Mouse (Mus musculus) lung, embryonic 15.5 days (tissue): Measurements from ENCODE around the gene Tcf12. TPM values are rescaled to one million over a fixed set of nuclear protein-coding genes. Genes with fewer than 3 reads are reported as not detected.

Experiments used
- ATAC-seq: fragments of 200-750 bp; cut with Nextera tagmentation; 2 replicates; pipeline ENCODE4 v1.8.0; 2017; ENCODE audit warnings: moderate number of reproducible peaks, borderline replicate concordance; ENCODE audit not compliant: low FRiP score, low TSS enrichment; ENCODE audit errors: extremely low read depth
- H3K27ac ChIP-seq: fragments of 300-500 bp; sonication (generic); 2 replicates; pipeline ENCODE4 v1.5.1; 2015; ENCODE audit warnings: moderate library complexity, mild to moderate bottlenecking, inconsistent platforms
- H3K27me3 ChIP-seq: fragments of 300-500 bp; sonication (generic); 2 replicates; pipeline ENCODE4 v1.6.1; 2015; ENCODE audit warnings: inconsistent platforms
- H3K36me3 ChIP-seq: fragments of 300-500 bp; sonication (generic); 2 replicates; pipeline ENCODE4 v1.6.1; 2015; ENCODE audit warnings: inconsistent platforms
- H3K4me1 ChIP-seq: fragments of 300-500 bp; sonication (generic); 2 replicates; pipeline ENCODE4 v1.6.1; 2015; ENCODE audit warnings: inconsistent platforms
- H3K4me2 ChIP-seq: fragments of 300-500 bp; sonication (generic); 2 replicates; pipeline ENCODE4 v1.6.1; 2015; ENCODE audit warnings: inconsistent platforms, mild to moderate bottlenecking, moderate library complexity
- H3K4me3 ChIP-seq: fragments of 300-500 bp; sonication (generic); 2 replicates; pipeline ENCODE4 v1.5.1; 2015; ENCODE audit warnings: mild to moderate bottlenecking, inconsistent platforms
- H3K9ac ChIP-seq: fragments of 300-500 bp; sonication (generic); 2 replicates; pipeline ENCODE4 v1.6.1; 2015; ENCODE audit warnings: inconsistent platforms
- H3K9me3 ChIP-seq: fragments of 300-500 bp; sonication (generic); 2 replicates; pipeline ENCODE4 v1.6.1; 2016; ENCODE audit warnings: inconsistent platforms
- WGBS: fragments of 180-500 bp; shearing (Covaris S2); methylation state at CpG from one replicate; pipeline ENCODE4 v1.1.7; 2015; 5-methylcytosine and 5-hydroxymethylcytosine counted together
- microRNA-seq: library from miRNA; unstranded; fragments of <30 nt; microRNA quantifications from one replicate; pipeline ENCODE4, GENCODE M21; 2016
- polyA plus RNA-seq: library from polyadenylated mRNA; unstranded; fragments of >200 nt; fragmentation: Nextera tagmentation; extraction: Ambion mirVana; gene quantifications from 2 replicates; pipeline ENCODE4 v1.2.1, GENCODE M21; 2015

Tcf12 gene
- polyA plus RNA-seq, 1 experiment from 2014 or later = 75.8 TPM

DNA sequence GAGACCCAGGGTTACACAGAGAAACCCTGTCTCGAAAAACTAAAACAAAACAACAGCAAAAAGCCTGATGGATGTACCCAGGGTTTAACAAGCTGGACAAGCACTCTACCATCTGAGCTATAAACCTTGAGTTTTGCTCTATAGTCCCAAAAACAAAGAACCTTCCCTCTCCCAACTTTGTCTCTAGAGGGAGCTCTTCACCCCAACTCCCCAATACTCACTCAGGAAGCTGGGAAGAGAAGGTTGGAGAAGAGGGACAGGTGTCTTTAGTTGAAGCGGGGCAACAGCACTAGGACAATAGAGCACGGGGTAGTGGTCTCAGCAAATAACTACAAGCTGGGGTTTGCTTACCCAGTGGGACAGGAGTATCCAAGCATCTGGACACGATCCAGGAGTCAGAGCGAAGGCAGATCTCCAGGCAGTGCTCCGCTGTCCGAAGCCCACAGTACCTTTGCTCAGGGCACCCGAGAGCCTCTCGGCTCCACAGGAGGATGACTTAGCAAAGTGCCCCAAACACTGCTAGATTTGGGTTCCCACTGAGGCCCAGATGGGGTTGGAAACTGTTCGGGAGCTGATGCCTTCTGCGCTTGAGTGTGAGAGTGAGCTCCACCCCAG lies 302.9 kb downstream of the Tcf12 start:
- 43% methylated on average over 11 of the region's 11 CpGs for WGBS
- ATAC-seq = no peak
- Histone ChIP-seq H3K4me1 (no peaks in the 10 kb centered on the region), H3K27ac (no peak overlapping the region), H3K36me3 (no peaks in the 10 kb centered on the region), H3K9me3 (no peaks in the 10 kb centered on the region), H3K4me3 (0 out of 2 replicates have a peak overlapping the region, but pooled peaks have one; percentile 10), H3K9ac (no peak overlapping the region), H3K27me3 (no peaks in the 10 kb centered on the region), H3K4me2 (peak overlapping the region; percentile 45)

DNA sequence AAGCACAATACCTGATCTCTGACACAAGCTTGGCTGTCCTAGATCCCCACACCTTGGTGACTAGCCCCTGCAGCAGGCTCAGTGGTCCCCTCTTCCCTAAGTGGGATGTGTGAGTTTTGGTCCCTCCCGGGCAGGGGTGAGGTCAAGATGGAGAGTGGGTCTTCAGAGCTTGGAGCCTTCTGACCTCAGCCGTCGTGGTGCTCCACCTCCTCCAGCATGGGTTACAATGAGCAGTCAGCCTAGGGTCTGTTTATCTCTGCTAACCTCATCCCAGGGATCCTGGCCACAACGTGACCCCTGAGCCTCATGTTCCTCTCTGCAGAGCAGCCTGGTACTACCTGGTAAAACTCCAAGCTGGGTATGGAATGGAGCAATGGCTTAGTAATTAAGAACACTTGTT lies 303.9 kb downstream of the Tcf12 start:
- Histone ChIP-seq H3K4me1 (no peaks in the 10 kb centered on the region), H3K27me3 (no peaks in the 10 kb centered on the region), H3K4me2 (no peak overlapping the region), H3K27ac (no peak overlapping the region), H3K4me3 (no peak overlapping the region), H3K9me3 (no peaks in the 10 kb centered on the region), H3K36me3 (no peaks in the 10 kb centered on the region), H3K9ac (no peak overlapping the region)
- 37% methylated on average over 4 of the region's 4 CpGs for WGBS
- no peak for ATAC-seq

DNA sequence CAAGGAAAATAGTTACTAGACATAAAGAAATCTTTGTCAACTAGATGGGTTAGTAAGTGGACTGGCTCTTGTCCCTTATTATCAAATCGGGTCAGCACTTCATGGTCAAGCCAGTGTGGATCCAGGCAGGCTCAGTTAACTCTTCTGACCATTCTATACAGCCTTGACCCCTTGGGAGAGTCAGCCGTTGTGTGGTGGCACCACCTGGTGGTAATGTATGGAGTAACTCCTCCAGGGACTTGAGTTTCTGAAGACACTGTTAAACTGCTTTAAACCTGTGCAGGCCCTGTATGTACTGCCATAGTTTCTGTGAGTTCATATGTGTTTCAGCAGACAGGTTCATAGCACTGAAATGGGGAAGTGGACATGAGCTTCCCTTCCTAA lies 305.3 kb downstream of the Tcf12 start:
- ATAC-seq = peak; percentile 72; the same call in 1 of the 2 replicates
- Histone ChIP-seq H3K4me2 (no peak overlapping the region), H3K27ac (no peak overlapping the region), H3K4me3 (no peak overlapping the region), H3K9me3 (no peaks in the 10 kb centered on the region), H3K9ac (no peak overlapping the region), H3K4me1 (no peaks in the 10 kb centered on the region), H3K27me3 (no peaks in the 10 kb centered on the region), H3K36me3 (no peaks in the 10 kb centered on the region)
- 6% methylated on average over 2 of the region's 2 CpGs for whole genome bisulfite sequencing

DNA sequence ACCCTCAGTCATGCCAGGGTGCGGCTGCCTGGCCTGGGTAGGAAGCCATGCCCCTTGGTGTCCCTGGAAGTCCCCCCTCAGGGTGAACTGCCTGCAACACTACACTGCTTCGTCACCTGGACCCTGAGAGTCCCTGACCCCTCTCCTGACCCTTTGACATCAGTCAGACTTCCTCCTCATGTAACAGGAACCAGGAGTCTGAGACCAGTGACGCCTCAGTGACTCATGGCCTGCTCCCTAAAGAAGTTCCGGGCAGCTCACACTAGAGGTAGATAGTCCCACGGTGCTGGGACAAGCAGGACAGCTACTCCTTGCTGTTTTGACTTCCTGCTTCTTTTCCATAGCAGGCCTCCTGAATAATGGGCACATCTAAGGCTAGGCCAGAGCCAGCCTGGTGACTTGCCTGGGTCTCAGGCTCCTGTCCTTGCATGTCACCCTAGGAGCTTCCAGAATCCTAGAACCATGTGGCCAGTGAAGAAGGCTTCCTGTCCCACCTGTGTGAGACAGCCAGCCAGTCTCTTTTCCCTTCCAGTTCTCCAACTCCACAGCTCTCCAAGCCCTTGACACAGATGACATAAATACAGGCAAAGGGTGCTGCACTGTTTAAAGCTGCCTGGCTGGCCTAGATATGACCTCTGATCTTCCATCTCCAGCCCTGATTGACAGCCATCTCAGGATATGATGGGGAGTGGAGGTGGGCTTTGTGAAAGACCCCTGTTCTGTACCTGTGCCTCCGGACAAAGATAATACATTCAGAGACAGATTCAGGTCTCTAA lies 305.8 kb downstream of the Tcf12 start:
- Histone ChIP-seq H3K36me3 (no peaks in the 10 kb centered on the region), H3K4me3 (no peak overlapping the region), H3K27me3 (no peaks in the 10 kb centered on the region), H3K9ac (no peak overlapping the region), H3K4me1 (no peaks in the 10 kb centered on the region), H3K4me2 (no peak overlapping the region), H3K27ac (no peak overlapping the region), H3K9me3 (no peaks in the 10 kb centered on the region)
- 68% methylated on average over 6 of the region's 6 CpGs for WGBS
- ATAC-seq = no peak; the same call in 1 of the 2 replicates

DNA sequence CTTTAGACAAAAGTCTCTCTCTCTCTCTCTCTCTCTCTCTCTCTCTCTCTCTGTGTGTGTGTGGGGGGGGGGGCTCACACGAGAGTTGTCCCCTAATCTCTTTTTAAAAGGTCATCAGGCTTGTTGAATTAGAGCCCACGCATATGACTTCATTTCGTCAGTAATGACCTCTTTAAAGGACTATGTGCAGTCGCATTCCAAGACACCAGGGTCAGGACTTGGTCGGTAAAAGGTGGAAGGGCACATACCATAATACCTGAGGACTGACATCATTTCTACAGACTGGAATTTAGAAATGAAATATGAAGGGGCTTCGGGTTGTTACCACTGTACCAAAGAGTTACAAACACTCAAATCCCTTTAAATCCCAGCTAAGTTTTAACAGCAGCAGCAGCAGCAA lies 307.6 kb downstream of the Tcf12 start:
- 22% methylated on average over 6 of the region's 6 CpGs for WGBS
- no peak overlapping the region for H3K9ac ChIP-seq

DNA sequence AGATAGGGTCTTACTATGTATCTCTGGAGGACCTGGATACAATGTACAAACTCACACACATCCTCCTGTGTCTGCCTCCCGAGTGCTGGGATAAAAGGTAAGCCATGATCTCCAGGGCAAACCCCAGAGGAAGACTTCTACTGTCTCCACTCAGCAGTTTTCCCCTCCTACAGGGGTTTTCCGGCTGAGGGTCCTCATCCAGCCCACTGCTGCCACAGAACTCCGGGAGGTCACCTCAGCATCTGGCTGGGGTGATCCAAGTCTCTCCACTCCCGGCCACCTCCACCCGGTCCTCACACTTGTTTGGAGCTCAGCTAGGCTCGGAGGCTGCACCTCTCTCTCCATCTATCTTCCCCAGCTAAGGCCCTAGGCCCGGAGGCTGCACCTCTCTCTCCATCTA lies 308.4 kb downstream of the Tcf12 start:
- H3K27ac ChIP-seq = no peak overlapping the region
- H3K4me2 ChIP-seq = no peak overlapping the region
- H3K9ac ChIP-seq = no peak overlapping the region
- H3K27me3 ChIP-seq = no peaks in the 10 kb centered on the region
- H3K36me3 ChIP-seq = no peaks in the 10 kb centered on the region
- H3K4me1 ChIP-seq = no peaks in the 10 kb centered on the region
- ATAC-seq = no peak
- no peaks in the 10 kb centered on the region for H3K9me3 ChIP-seq
- 41% methylated on average over 7 of the region's 7 CpGs for WGBS
- H3K4me3 ChIP-seq = no peak overlapping the region

More for the DNA sequence above, 307.6 kb downstream of the Tcf12 start:
- Histone ChIP-seq H3K27ac (no peak overlapping the region), H3K4me2 (no peak overlapping the region), H3K27me3 (no peaks in the 10 kb centered on the region), H3K9me3 (no peaks in the 10 kb centered on the region), H3K4me3 (no peak overlapping the region), H3K36me3 (no peaks in the 10 kb centered on the region), H3K4me1 (no peaks in the 10 kb centered on the region)
- ATAC-seq = no peak

DNA sequence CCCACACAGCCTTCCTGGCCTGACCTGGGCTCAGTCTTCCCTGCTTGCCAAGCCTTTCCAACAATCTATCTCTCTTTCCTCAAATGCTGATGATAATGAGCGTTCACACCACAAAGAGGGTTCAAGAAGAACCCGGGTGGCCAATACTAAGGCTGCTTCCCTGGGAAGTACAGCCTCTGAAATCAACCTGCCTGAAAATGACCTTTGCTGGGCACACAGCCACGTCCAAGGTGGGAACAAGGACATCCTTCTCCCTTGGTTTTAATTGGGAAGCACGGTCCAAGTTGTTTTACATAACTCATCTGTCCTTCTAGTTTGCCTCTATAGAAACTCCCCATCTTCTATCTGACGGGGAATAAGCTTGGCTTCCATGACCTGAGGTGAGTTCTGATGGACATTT lies 312.1 kb downstream of the Tcf12 start:
- no peak overlapping the region for H3K4me2 ChIP-seq
- H3K36me3 ChIP-seq = no peaks in the 10 kb centered on the region
- no peaks in the 10 kb centered on the region for H3K9me3 ChIP-seq
- ATAC-seq = no peak
- no peak overlapping the region for H3K4me3 ChIP-seq
- H3K9ac ChIP-seq = no peak overlapping the region
- 73% methylated on average over 5 of the region's 5 CpGs for WGBS
- H3K4me1 ChIP-seq = no peaks in the 10 kb centered on the region
- no peaks in the 10 kb centered on the region for H3K27me3 ChIP-seq
- H3K27ac ChIP-seq = no peak overlapping the region

DNA sequence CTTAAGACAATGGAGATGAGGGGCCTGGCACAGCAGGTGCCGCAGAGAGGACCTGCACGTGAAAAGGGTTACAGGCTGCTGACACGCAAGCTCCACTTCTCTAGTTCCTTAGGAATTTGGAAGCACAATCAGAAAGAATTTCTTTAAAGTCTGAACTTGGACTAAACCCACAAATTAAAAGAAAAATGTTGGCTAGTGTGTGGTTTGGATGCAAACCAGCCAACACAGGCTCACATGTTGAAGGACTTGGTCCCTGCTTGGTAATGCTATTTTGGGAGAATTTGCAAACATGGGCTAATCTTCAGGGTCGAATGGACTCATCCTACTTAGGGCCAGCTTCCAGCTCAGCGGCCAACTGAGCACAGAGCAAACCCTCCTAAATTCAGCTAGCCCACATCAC lies 313.5 kb downstream of the Tcf12 start:
- no peak for ATAC-seq
- no peak overlapping the region for H3K4me3 ChIP-seq
- no peak overlapping the region for H3K27ac ChIP-seq
- 61% methylated on average over 5 of the region's 5 CpGs for WGBS
- H3K4me1 ChIP-seq = no peaks in the 10 kb centered on the region
- no peaks in the 10 kb centered on the region for H3K36me3 ChIP-seq
- no peaks in the 10 kb centered on the region for H3K9me3 ChIP-seq
- H3K9ac ChIP-seq = no peak overlapping the region
- H3K4me2 ChIP-seq = no peak overlapping the region
- H3K27me3 ChIP-seq = no peaks in the 10 kb centered on the region

Small RNA genes lying within 50 kb of the gene (microRNA-seq; reads per million reads assigned to microRNA genes)
- gene Gm27450 = not detected

Other genes with a start within 250 kb of the Tcf12 start
- 36.2 and 40.3 TPM in 2 replicates for gene Zfp280d, start 163.0 kb upstream of the Tcf12 start, polyA plus RNA-seq